Mouse (Mus musculus) neural tube, embryonic 13.5 days (tissue): Measurements from ENCODE around the gene Gpr108. TPM values are rescaled to one million over a fixed set of nuclear protein-coding genes. Genes with fewer than 3 reads are reported as not detected.
A peak's percentile ranks its signal among the peaks of the same experiment; 100 is the strongest.

ENCODE experiments used
- ATAC-seq: fragments of 200-750 bp; cut with Nextera tagmentation; 2 replicates; pipeline ENCODE4 v1.8.0; 2017; ENCODE audit warnings: low read depth, mild to moderate bottlenecking, moderate TSS enrichment, moderate library complexity
- H3K27ac ChIP-seq: fragments of 300-500 bp; sonication (generic); replicated peaks from 2 replicates; pipeline ENCODE4 v1.5.1; 2015; ENCODE audit warnings: moderate library complexity, mild to moderate bottlenecking, inconsistent platforms
- H3K27me3 ChIP-seq: fragments of 300-500 bp; sonication (generic); 2 replicates; pipeline ENCODE4 v1.6.1; 2015; ENCODE audit warnings: mild to moderate bottlenecking, inconsistent platforms
- H3K36me3 ChIP-seq: fragments of 300-500 bp; sonication (generic); 2 replicates; pipeline ENCODE4 v1.6.1; 2015; ENCODE audit warnings: mild to moderate bottlenecking, inconsistent platforms
- H3K4me1 ChIP-seq: fragments of 300-500 bp; sonication (generic); replicated peaks from 2 replicates; pipeline ENCODE4 v1.6.1; 2015; ENCODE audit warnings: inconsistent platforms
- H3K4me2 ChIP-seq: fragments of 300-500 bp; sonication (generic); 2 replicates; pipeline ENCODE4 v1.6.1; 2015; ENCODE audit warnings: inconsistent platforms, mild to moderate bottlenecking, moderate library complexity
- H3K4me3 ChIP-seq: fragments of 300-500 bp; sonication (generic); 2 replicates; pipeline ENCODE4 v1.5.1; 2015; ENCODE audit warnings: mild to moderate bottlenecking, inconsistent platforms
- H3K9ac ChIP-seq: fragments of 300-500 bp; sonication (generic); 2 replicates; pipeline ENCODE4 v1.6.1; 2015; ENCODE audit warnings: moderate library complexity, mild to moderate bottlenecking, inconsistent platforms
- H3K9me3 ChIP-seq: fragments of 300-500 bp; sonication (generic); 2 replicates; pipeline ENCODE4 v1.6.1; 2016; ENCODE audit warnings: inconsistent platforms
- WGBS: fragments of 180-500 bp; shearing (Covaris S2); methylation state at CpG from one replicate; pipeline ENCODE4 v1.1.7; 2015; 5-methylcytosine and 5-hydroxymethylcytosine counted together
- polyA plus RNA-seq: library from polyadenylated mRNA; unstranded; fragments of >200 nt; fragmentation: Nextera tagmentation; extraction: Ambion mirVana; gene quantifications from 2 replicates; pipeline ENCODE4 v1.2.1, GENCODE M21; 2015

Gene Gpr108
- polyA plus RNA-seq, 1 experiment from 2014 or later, result 24.8 TPM

DNA sequence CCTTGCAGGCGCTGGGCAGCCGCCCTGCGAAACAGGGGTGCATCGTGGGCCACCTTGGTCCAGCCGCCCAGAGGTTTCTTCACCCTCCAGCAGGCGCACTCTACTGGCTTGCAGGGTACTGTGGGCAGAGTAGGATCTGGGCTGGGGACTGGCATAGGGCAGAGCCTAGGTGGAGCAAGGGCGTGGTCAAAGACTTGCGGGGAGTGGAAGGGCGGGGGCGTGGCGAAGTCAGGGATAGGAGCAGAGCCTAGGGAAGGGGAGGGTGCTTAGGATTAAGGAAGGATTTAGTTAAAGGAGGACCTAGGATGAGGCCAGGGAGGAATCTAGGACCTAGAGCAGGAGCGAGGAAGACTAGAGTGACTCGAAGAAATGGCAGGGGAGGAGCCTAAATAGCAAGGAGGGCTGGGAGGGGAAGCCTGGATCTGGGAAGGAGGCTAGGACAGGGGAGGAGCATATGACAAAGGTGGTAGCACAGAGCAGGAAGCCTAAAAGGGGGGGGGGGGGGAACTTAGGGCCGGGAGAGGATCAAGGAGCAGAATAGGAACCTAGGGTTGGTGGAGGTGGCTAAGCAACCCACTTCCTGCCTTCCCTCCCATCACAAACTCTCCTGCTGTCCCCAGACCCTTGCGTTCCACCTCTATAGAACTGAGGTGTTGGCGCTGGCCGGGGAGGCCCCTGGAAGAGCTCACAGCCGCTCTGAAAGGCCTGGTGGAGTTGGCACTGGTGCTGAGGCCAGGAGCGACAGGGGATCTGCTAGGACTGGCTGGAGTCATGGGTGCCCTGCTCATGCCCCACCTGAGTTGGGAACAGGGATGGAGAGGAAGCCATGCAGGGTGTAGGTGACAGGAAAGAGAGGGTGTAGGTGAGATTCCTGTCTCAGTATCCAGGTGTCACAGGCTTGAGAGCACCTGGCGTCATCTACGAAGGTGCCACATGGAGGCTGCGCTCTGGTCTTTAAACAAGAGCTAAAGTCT is 17.0 kb upstream of the Gpr108 start:
- Histone ChIP-seq H3K36me3 (peaks cover 23% of the 10 kb centered on the region), H3K4me1 (no peaks in the 10 kb centered on the region), H3K27me3 (no peaks in the 10 kb centered on the region), H3K9me3 (no peaks in the 10 kb centered on the region), H3K27ac (no peak overlapping the region), H3K4me3 (no peak overlapping the region), H3K4me2 (peak overlapping the region; percentile 14), H3K9ac (no peak overlapping the region)
- 30% methylated on average over 21 of the region's 22 CpGs for WGBS
- ATAC-seq, result no peak; the same call in 1 of the 2 replicates

GRCm38 (mm10) chr17:57264164-57264563 is 15.9 kb upstream of the Gpr108 start:
- H3K27ac ChIP-seq, result no peak overlapping the region
- H3K27me3 ChIP-seq, result no peaks in the 10 kb centered on the region
- H3K9me3 ChIP-seq, result no peaks in the 10 kb centered on the region
- no peaks in the 10 kb centered on the region for H3K4me1 ChIP-seq
- no peak overlapping the region for H3K4me3 ChIP-seq
- 85% methylated on average over 2 of the region's 2 CpGs for WGBS
- no peak overlapping the region for H3K4me2 ChIP-seq
- ATAC-seq, result no peak
- H3K36me3 ChIP-seq, result peaks cover 23% of the 10 kb centered on the region
- no peak overlapping the region for H3K9ac ChIP-seq

GRCm38 (mm10) chr17:57262901-57263550 is 14.8 kb upstream of the Gpr108 start:
- Histone ChIP-seq H3K27me3 (no peaks in the 10 kb centered on the region), H3K4me3 (no peak overlapping the region), H3K27ac (no peak overlapping the region), H3K9ac (no peak overlapping the region), H3K36me3 (peaks cover 23% of the 10 kb centered on the region), H3K9me3 (no peaks in the 10 kb centered on the region), H3K4me2 (no peak overlapping the region), H3K4me1 (no peaks in the 10 kb centered on the region)
- WGBS, result 92% methylated on average over 17 of the region's 17 CpGs
- ATAC-seq, result no peak

GRCm38 (mm10) chr17:57261796-57262195 is 13.6 kb upstream of the Gpr108 start:
- no peak for ATAC-seq
- peaks cover 31% of the 10 kb centered on the region for H3K36me3 ChIP-seq
- H3K9ac ChIP-seq, result no peak overlapping the region
- no peaks in the 10 kb centered on the region for H3K27me3 ChIP-seq
- H3K4me3 ChIP-seq, result no peak overlapping the region
- H3K4me2 ChIP-seq, result no peak overlapping the region
- H3K27ac ChIP-seq, result no peak overlapping the region
- H3K9me3 ChIP-seq, result no peaks in the 10 kb centered on the region
- WGBS, result 41% methylated on average over 1 of the region's 1 CpGs
- no peaks in the 10 kb centered on the region for H3K4me1 ChIP-seq

- no peak overlapping the region for H3K9ac ChIP-seq
- H3K36me3 ChIP-seq, result peaks cover 34% of the 10 kb centered on the region
- H3K4me1 ChIP-seq, result no peaks in the 10 kb centered on the region
- no peaks in the 10 kb centered on the region for H3K9me3 ChIP-seq
- H3K4me3 ChIP-seq, result no peak overlapping the region
- H3K4me2 ChIP-seq, result no peak overlapping the region
- 94% methylated on average over 4 of the region's 4 CpGs for WGBS
- no peaks in the 10 kb centered on the region for H3K27me3 ChIP-seq
- no peak overlapping the region for H3K27ac ChIP-seq
- no peak for ATAC-seq
Observed at GRCm38 (mm10) chr17:57261286-57261685, 13.0 kb upstream of the Gpr108 start.

GRCm38 (mm10) chr17:57260351-57260750 is 12.1 kb upstream of the Gpr108 start:
- 89% methylated on average over 9 of the region's 9 CpGs for WGBS
- Histone ChIP-seq H3K27me3 (no peaks in the 10 kb centered on the region), H3K4me1 (no peaks in the 10 kb centered on the region), H3K4me2 (no peak overlapping the region), H3K27ac (no peak overlapping the region), H3K36me3 (peaks cover 37% of the 10 kb centered on the region), H3K4me3 (no peak overlapping the region), H3K9me3 (no peaks in the 10 kb centered on the region), H3K9ac (no peak overlapping the region)
- no peak for ATAC-seq

GRCm38 (mm10) chr17:57259742-57260141 is 11.5 kb upstream of the Gpr108 start:
- Histone ChIP-seq H3K9ac (no peak overlapping the region), H3K4me2 (no peak overlapping the region), H3K36me3 (peaks cover 43% of the 10 kb centered on the region), H3K4me3 (no peak overlapping the region), H3K9me3 (no peaks in the 10 kb centered on the region), H3K27ac (no peak overlapping the region), H3K27me3 (no peaks in the 10 kb centered on the region), H3K4me1 (no peaks in the 10 kb centered on the region)
- 91% methylated on average over 8 of the region's 8 CpGs for WGBS
- ATAC-seq, result no peak

GRCm38 (mm10) chr17:57258191-57258590 is 9.9 kb upstream of the Gpr108 start:
- Histone ChIP-seq H3K9me3 (no peaks in the 10 kb centered on the region), H3K27me3 (no peaks in the 10 kb centered on the region), H3K9ac (no peak overlapping the region), H3K4me1 (no peaks in the 10 kb centered on the region), H3K36me3 (peaks cover 51% of the 10 kb centered on the region), H3K4me2 (no peak overlapping the region), H3K27ac (no peak overlapping the region), H3K4me3 (no peak overlapping the region)
- no peak for ATAC-seq
- WGBS, result 96% methylated on average over 3 of the region's 3 CpGs

DNA sequence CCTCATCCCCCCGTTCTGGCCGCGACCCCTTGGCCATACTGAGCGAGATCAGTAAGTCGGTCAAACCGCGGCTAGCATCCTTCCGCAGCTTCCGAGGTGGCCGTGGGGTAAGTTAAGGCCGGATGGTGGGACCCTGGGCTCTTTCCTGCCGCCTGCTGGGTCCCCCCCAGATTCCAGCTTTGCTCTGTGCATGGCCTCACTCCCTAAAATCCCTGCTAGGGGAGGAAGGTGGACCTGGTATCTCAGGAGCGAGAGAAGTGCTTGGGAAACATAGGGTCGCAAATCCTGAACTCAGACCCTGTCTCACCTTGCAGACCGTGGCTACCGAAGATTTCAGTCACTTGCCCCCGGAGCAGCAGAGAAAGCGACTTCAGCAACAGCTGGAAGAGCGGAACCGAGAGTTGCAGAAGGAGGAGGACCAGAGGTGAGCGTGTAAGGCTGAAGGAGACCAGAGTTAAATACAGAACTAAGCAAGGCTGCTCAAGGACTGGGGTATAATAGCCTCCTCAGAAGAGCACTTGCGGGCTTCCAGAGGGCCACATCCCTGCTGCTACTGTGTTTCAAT is 8.8 kb upstream of the Gpr108 start:
- H3K4me1 ChIP-seq, result no peaks in the 10 kb centered on the region
- H3K27me3 ChIP-seq, result no peaks in the 10 kb centered on the region
- H3K9ac ChIP-seq, result no peak overlapping the region
- no peak overlapping the region for H3K27ac ChIP-seq
- ATAC-seq, result no peak
- peaks cover 44% of the 10 kb centered on the region for H3K36me3 ChIP-seq
- H3K9me3 ChIP-seq, result no peaks in the 10 kb centered on the region
- no peak overlapping the region for H3K4me3 ChIP-seq
- 94% methylated on average over 22 of the region's 22 CpGs for WGBS
- no peak overlapping the region for H3K4me2 ChIP-seq

DNA sequence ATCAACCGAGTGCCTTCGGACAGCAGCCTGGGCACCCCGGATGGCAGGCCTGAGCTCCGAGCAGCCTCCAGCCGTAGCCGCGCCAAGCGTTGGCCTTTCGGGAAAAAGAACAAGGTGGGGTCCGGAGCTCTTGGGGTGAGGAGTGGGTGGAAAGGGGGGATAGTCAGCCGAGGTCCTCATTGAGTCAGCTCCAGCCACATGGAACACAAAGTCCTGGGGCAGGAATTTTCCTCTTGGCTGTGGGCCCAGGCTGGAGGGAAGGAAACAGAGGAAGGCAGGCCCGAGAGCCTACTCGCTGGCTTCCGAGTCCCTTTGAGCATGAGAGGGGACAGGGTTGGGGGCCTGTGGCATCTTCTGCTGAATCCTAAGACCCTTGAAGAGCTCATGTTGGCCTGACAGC is 7.1 kb upstream of the Gpr108 start:
- no peak for ATAC-seq
- Histone ChIP-seq H3K27ac (no peak overlapping the region), H3K27me3 (no peaks in the 10 kb centered on the region), H3K9ac (no peak overlapping the region), H3K4me1 (peaks cover 8% of the 10 kb centered on the region), H3K4me3 (no peak overlapping the region), H3K36me3 (peaks cover 36% of the 10 kb centered on the region), H3K4me2 (no peak overlapping the region), H3K9me3 (no peaks in the 10 kb centered on the region)
- WGBS, result 92% methylated on average over 14 of the region's 14 CpGs

DNA sequence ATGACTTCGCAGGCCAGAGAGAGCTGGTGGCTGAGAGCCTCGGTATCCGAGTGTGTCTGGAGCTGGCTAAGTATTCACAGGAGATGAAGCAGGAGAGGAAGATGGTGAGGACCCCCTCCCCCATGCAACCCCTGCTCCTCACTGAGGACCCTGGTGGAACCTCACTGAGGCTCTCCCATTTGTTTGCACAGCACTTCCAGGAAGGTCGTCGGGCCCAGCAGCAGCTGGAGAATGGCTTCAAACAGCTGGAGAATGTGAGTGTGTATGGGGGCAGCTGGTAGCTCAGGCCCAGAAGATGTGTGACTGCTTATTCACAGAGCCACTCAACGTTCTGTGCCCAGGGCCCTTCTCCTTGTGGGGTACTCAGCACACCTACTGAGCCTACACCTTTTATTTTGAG is 5.1 kb upstream of the Gpr108 start:
- H3K9ac ChIP-seq, result no peak overlapping the region
- ATAC-seq, result no peak
- peaks cover 34% of the 10 kb centered on the region for H3K36me3 ChIP-seq
- H3K9me3 ChIP-seq, result no peaks in the 10 kb centered on the region
- no peak overlapping the region for H3K4me2 ChIP-seq
- H3K4me3 ChIP-seq, result no peak overlapping the region
- H3K4me1 ChIP-seq, result peaks cover 25% of the 10 kb centered on the region
- no peak overlapping the region for H3K27ac ChIP-seq
- WGBS, result 86% methylated on average over 6 of the region's 6 CpGs
- no peaks in the 10 kb centered on the region for H3K27me3 ChIP-seq

DNA sequence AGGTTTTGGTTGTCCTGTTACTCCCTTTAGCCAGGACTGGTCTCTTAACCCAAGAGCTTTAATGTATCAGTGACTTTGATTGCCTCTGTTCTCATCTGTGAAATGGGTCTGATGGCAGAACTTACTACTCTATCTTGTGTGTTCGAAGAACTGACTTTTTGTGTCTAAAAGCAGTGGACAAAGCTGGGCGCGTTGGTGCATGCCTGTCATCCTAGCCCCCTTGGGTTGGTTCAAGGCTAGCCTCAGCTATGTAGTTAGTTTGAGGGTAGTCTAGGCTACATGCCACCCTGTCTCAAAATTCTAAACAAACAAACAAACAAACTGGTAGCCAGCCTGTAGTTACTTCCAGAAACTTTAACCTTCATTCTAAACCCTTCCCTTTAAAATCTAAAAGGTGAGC is 3.2 kb upstream of the Gpr108 start:
- H3K36me3 ChIP-seq, result peaks cover 23% of the 10 kb centered on the region
- H3K4me2 ChIP-seq, result no peak overlapping the region
- H3K9ac ChIP-seq, result no peak overlapping the region

More for the DNA sequence above, 3.2 kb upstream of the Gpr108 start:
- H3K9me3 ChIP-seq, result no peaks in the 10 kb centered on the region
- ATAC-seq, result no peak
- no peaks in the 10 kb centered on the region for H3K27me3 ChIP-seq
- peaks cover 31% of the 10 kb centered on the region for H3K4me1 ChIP-seq
- 97% methylated on average over 3 of the region's 3 CpGs for WGBS
- no peak overlapping the region for H3K4me3 ChIP-seq
- no peak overlapping the region for H3K27ac ChIP-seq
